Mouse (Mus musculus) neural tube, embryonic 15.5 days (tissue): Measurements from ENCODE around the gene Tbc1d4. TPM values are rescaled to one million over a fixed set of nuclear protein-coding genes. Genes with fewer than 3 reads are reported as not detected.

Experiments
- ATAC-seq: fragments of 200-750 bp; cut with Nextera tagmentation; 2 replicates; pipeline ENCODE4 v1.8.0; 2017; ENCODE audit warnings: mild to moderate bottlenecking, moderate TSS enrichment, moderate library complexity; ENCODE audit not compliant: low FRiP score
- H3K27ac ChIP-seq: fragments of 300-500 bp; sonication (generic); replicated peaks from 2 replicates; pipeline ENCODE4 v1.5.1; 2015; ENCODE audit warnings: mild to moderate bottlenecking, inconsistent platforms
- H3K27me3 ChIP-seq: fragments of 300-500 bp; sonication (generic); replicated peaks from 2 replicates; pipeline ENCODE4 v1.6.1; 2015; ENCODE audit warnings: inconsistent platforms
- H3K36me3 ChIP-seq: fragments of 300-500 bp; sonication (generic); 2 replicates; pipeline ENCODE4 v1.6.1; 2015; ENCODE audit warnings: inconsistent platforms
- H3K4me1 ChIP-seq: fragments of 300-500 bp; sonication (generic); 2 replicates; pipeline ENCODE4 v1.6.1; 2015; ENCODE audit warnings: inconsistent platforms
- H3K4me2 ChIP-seq: fragments of 300-500 bp; sonication (generic); 2 replicates; pipeline ENCODE4 v1.6.1; 2015; ENCODE audit warnings: inconsistent platforms, mild to moderate bottlenecking, moderate library complexity
- H3K4me3 ChIP-seq: fragments of 300-500 bp; sonication (generic); replicated peaks from 2 replicates; pipeline ENCODE4 v1.5.1; 2015; ENCODE audit warnings: mild to moderate bottlenecking, inconsistent platforms
- H3K9ac ChIP-seq: fragments of 300-500 bp; sonication (generic); replicated peaks from 2 replicates; pipeline ENCODE4 v1.6.1; 2015; ENCODE audit warnings: mild to moderate bottlenecking, inconsistent platforms
- H3K9me3 ChIP-seq: fragments of 300-500 bp; sonication (generic); replicated peaks from 2 replicates; pipeline ENCODE4 v1.6.1; 2016; ENCODE audit warnings: inconsistent platforms
- WGBS: fragments of 180-500 bp; shearing (Covaris S2); methylation state at CpG from one replicate; pipeline ENCODE4 v1.1.7; 2015; ENCODE audit warnings: mixed read lengths; 5-methylcytosine and 5-hydroxymethylcytosine counted together
- polyA plus RNA-seq: library from polyadenylated mRNA; unstranded; fragments of >200 nt; fragmentation: Nextera tagmentation; extraction: Ambion mirVana; gene quantifications from 2 replicates; pipeline ENCODE4 v1.2.1, GENCODE M21; 2015

Tbc1d4 gene
- polyA plus RNA-seq, 1 experiment from 2014 or later, result 8.4 TPM

- 67% methylated on average over 3 of the region's 3 CpGs for WGBS
These were observed 49.5 kb downstream of the Tbc1d4 start for GRCm38 (mm10) chr14:101559446-101559845.

GRCm38 (mm10) chr14:101548885-101549573 is 60.0 kb downstream of the Tbc1d4 start:
- no peak for ATAC-seq
- no peak overlapping the region for H3K27ac ChIP-seq
- no peaks in the 10 kb centered on the region for H3K36me3 ChIP-seq
- H3K27me3 ChIP-seq, result no peaks in the 10 kb centered on the region
- H3K4me3 ChIP-seq, result no peak overlapping the region
- WGBS, result 85% methylated on average over 20 of the region's 20 CpGs
- H3K9me3 ChIP-seq, result no peaks in the 10 kb centered on the region
- no peak overlapping the region for H3K9ac ChIP-seq
- H3K4me1 ChIP-seq, result no peaks in the 10 kb centered on the region
- no peak overlapping the region for H3K4me2 ChIP-seq

More at GRCm38 (mm10) chr14:101559446-101559845, 49.5 kb downstream of the Tbc1d4 start:
- Histone ChIP-seq H3K4me1 (0 out of 2 replicates have a peak, but pooled peaks cover 5% of the 10 kb centered on the region), H3K9ac (no peak overlapping the region), H3K27ac (no peak overlapping the region), H3K9me3 (no peaks in the 10 kb centered on the region), H3K27me3 (no peaks in the 10 kb centered on the region), H3K4me2 (no peak overlapping the region), H3K4me3 (no peak overlapping the region), H3K36me3 (no peaks in the 10 kb centered on the region)
- no peak for ATAC-seq

DNA sequence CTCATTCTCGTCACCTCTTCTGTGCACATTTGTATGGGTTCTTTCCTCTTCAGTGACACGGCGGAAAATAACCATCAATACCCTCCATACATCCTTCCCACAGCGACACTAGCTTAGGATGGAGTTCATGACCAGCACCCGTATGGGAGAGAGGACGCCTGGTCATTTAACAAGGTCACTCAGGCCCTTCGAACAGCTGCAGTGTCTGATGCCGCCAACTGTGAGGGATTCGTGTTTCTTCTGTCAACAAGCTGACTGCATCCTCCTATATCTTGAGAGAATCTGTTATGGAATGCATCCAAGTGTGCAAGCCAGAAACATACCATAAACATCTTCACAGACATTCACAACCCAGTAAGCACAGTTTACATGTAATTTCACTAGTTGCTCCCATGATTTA is 67.1 kb downstream of the Tbc1d4 start:
- Histone ChIP-seq H3K27me3 (no peaks in the 10 kb centered on the region), H3K27ac (no peak overlapping the region), H3K4me2 (no peak overlapping the region), H3K9me3 (no peaks in the 10 kb centered on the region), H3K9ac (no peak overlapping the region), H3K4me1 (0 out of 2 replicates have a peak, but pooled peaks cover 3% of the 10 kb centered on the region), H3K36me3 (no peaks in the 10 kb centered on the region), H3K4me3 (no peak overlapping the region)
- WGBS, result 88% methylated on average over 9 of the region's 9 CpGs
- no peak for ATAC-seq

- WGBS, result 89% methylated on average over 5 of the region's 5 CpGs
- no peak for ATAC-seq
These were observed 67.8 kb downstream of the Tbc1d4 start for GRCm38 (mm10) chr14:101541141-101541540.

DNA sequence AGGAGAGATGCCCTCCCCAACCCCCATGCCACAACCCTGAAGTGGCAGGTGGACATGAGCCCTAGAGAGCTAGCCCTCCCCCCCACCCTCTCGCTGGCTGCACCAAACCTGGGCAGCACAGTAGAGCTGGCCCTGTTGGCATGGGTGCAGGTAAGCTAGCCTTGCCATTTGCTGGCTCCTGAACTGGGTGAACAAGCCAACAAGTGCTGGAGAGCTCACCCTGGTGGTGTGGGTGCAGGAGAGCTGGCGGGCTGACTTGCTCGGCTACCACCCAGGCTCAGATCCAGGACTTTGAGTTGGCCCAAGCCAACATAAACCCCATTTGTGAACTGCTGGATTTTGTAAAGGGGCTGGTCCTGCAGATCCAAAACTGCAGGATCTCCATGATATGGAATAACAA is 68.5 kb downstream of the Tbc1d4 start:
- Histone ChIP-seq H3K9ac (no peak overlapping the region), H3K27ac (no peak overlapping the region), H3K36me3 (no peaks in the 10 kb centered on the region), H3K4me3 (no peak overlapping the region), H3K4me1 (0 out of 2 replicates have a peak, but pooled peaks cover 3% of the 10 kb centered on the region), H3K4me2 (no peak overlapping the region), H3K9me3 (no peaks in the 10 kb centered on the region), H3K27me3 (no peaks in the 10 kb centered on the region)
- ATAC-seq, result no peak
- 95% methylated on average over 3 of the region's 3 CpGs for WGBS

More at GRCm38 (mm10) chr14:101541141-101541540, 67.8 kb downstream of the Tbc1d4 start:
- Histone ChIP-seq H3K4me3 (no peak overlapping the region), H3K27ac (no peak overlapping the region), H3K27me3 (no peaks in the 10 kb centered on the region), H3K4me1 (0 out of 2 replicates have a peak, but pooled peaks cover 3% of the 10 kb centered on the region), H3K9me3 (no peaks in the 10 kb centered on the region), H3K4me2 (no peak overlapping the region), H3K9ac (no peak overlapping the region), H3K36me3 (no peaks in the 10 kb centered on the region)

- 0 out of 2 replicates have a peak, but pooled peaks cover 3% of the 10 kb centered on the region for H3K4me1 ChIP-seq
- H3K27me3 ChIP-seq, result no peaks in the 10 kb centered on the region
- WGBS, result 55% methylated on average over 2 of the region's 2 CpGs
- H3K4me3 ChIP-seq, result no peak overlapping the region
- H3K4me2 ChIP-seq, result no peak overlapping the region
- H3K36me3 ChIP-seq, result no peaks in the 10 kb centered on the region
- no peak overlapping the region for H3K9ac ChIP-seq
- no peaks in the 10 kb centered on the region for H3K9me3 ChIP-seq
- ATAC-seq, result peak; percentile 40; the same call in 1 of the 2 replicates
- no peak overlapping the region for H3K27ac ChIP-seq
These were observed 71.1 kb downstream of the Tbc1d4 start for GRCm38 (mm10) chr14:101537906-101538305.

- WGBS, result 81% methylated on average over 1 of the region's 1 CpGs
- ATAC-seq, result no peak
These were observed 71.6 kb downstream of the Tbc1d4 start for GRCm38 (mm10) chr14:101537413-101537812.

GRCm38 (mm10) chr14:101532090-101532695 is 76.8 kb downstream of the Tbc1d4 start:
- WGBS, result 39% methylated on average over 7 of the region's 7 CpGs
- no peak overlapping the region for H3K9ac ChIP-seq
- H3K27me3 ChIP-seq, result no peaks in the 10 kb centered on the region
- H3K4me3 ChIP-seq, result no peak overlapping the region
- no peak overlapping the region for H3K4me2 ChIP-seq
- H3K27ac ChIP-seq, result no peak overlapping the region
- H3K36me3 ChIP-seq, result no peaks in the 10 kb centered on the region
- ATAC-seq, result no peak
- H3K9me3 ChIP-seq, result no peaks in the 10 kb centered on the region
- peaks cover 7% of the 10 kb centered on the region for H3K4me1 ChIP-seq

More at GRCm38 (mm10) chr14:101537413-101537812, 71.6 kb downstream of the Tbc1d4 start:
- no peak overlapping the region for H3K4me2 ChIP-seq
- no peak overlapping the region for H3K9ac ChIP-seq
- H3K27me3 ChIP-seq, result no peaks in the 10 kb centered on the region
- H3K36me3 ChIP-seq, result no peaks in the 10 kb centered on the region
- H3K27ac ChIP-seq, result no peak overlapping the region
- H3K4me1 ChIP-seq, result peaks cover 7% of the 10 kb centered on the region
- H3K4me3 ChIP-seq, result no peak overlapping the region
- H3K9me3 ChIP-seq, result no peaks in the 10 kb centered on the region

GRCm38 (mm10) chr14:101530455-101530854 is 78.5 kb downstream of the Tbc1d4 start:
- Histone ChIP-seq H3K4me1 (peaks cover 7% of the 10 kb centered on the region), H3K36me3 (no peaks in the 10 kb centered on the region), H3K9ac (no peak overlapping the region), H3K27me3 (no peaks in the 10 kb centered on the region), H3K4me2 (no peak overlapping the region), H3K27ac (no peak overlapping the region), H3K4me3 (no peak overlapping the region), H3K9me3 (no peaks in the 10 kb centered on the region)
- no peak for ATAC-seq
- 60% methylated on average over 2 of the region's 2 CpGs for WGBS

GRCm38 (mm10) chr14:101529194-101529593 is 79.8 kb downstream of the Tbc1d4 start:
- WGBS, result 92% methylated on average over 6 of the region's 6 CpGs
- Histone ChIP-seq H3K36me3 (no peaks in the 10 kb centered on the region), H3K9ac (no peak overlapping the region), H3K4me2 (no peak overlapping the region), H3K27me3 (no peaks in the 10 kb centered on the region), H3K4me3 (no peak overlapping the region), H3K27ac (no peak overlapping the region), H3K4me1 (peaks cover 7% of the 10 kb centered on the region), H3K9me3 (no peaks in the 10 kb centered on the region)
- ATAC-seq, result no peak

DNA sequence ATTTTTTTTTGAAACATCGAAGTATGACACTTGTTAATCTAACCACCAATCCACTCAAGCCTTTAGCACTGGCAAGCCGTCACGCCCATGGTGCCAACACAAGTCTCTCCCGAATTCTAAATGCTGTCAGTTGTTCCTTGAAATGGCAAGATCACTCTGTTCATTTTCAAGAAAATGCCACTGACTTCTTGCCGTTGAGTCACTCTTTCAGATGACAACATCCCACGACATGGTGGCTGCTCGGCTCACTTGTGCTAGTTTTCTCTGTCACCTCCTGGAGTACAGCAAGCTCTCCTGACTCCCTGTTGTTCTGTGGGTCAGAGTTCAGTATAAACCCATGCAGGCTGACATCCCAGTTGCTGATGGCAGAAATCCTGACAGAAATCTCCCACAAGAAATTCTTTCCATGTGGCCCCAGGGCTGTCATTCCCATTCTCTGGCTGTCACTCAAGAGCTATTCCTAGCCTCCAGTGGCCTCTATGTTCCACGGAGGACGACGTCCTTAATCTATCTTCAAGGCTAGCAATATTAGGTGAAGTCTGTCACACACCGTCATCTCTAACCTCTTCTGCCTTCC is 81.5 kb downstream of the Tbc1d4 start:
- H3K4me1 ChIP-seq, result peaks cover 4% of the 10 kb centered on the region
- no peaks in the 10 kb centered on the region for H3K36me3 ChIP-seq
- H3K9me3 ChIP-seq, result no peaks in the 10 kb centered on the region
- ATAC-seq, result no peak
- no peak overlapping the region for H3K4me2 ChIP-seq
- no peak overlapping the region for H3K27ac ChIP-seq
- H3K9ac ChIP-seq, result no peak overlapping the region
- 93% methylated on average over 11 of the region's 11 CpGs for WGBS
- H3K27me3 ChIP-seq, result no peaks in the 10 kb centered on the region
- no peak overlapping the region for H3K4me3 ChIP-seq

DNA sequence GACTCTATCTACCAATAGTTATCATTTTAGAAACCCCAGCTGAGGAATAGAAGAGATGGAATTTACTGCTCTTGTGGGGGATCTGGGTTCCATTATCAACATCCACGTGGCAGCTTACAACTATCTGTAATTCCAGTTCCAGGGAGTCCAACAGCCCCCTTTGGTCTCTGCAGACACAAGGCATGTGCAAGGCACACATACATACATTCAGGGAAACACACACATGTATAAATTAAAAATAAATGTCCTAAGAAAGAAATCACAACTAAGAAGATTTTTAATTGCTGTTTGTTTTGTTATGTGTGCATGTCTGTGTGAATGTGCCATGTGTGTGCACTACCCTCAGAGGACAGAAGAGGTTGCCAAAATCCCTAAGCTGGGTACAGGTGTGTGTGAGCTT is 82.5 kb downstream of the Tbc1d4 start:
- no peak for ATAC-seq
- Histone ChIP-seq H3K4me3 (no peak overlapping the region), H3K27me3 (no peaks in the 10 kb centered on the region), H3K9me3 (no peaks in the 10 kb centered on the region), H3K27ac (no peak overlapping the region), H3K36me3 (no peaks in the 10 kb centered on the region), H3K4me1 (no peaks in the 10 kb centered on the region), H3K9ac (no peak overlapping the region), H3K4me2 (no peak overlapping the region)
- 55% methylated on average over 1 of the region's 1 CpGs for WGBS
